Comparison of ENCODE assay signal across 27 mouse cellular contexts in the genomic region with DNA sequence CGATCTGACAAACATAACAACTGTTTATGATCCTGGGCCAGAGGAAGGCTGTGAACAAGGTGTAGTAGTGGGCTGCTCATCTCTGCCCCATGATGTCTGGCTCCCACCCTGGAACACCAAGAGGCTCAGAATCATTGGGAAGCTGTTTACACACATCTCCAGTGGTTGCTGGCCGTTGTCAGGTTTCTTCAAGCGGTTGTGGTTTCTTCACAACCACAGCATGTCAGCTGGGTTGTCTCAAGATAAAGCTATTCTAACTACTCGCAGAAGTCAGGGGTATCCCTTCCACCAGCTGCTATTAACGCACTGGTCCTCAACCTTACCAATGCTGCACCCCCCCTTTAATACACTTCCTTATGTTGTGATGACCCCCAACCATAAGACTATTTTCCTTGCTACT.
"Had no signal": no experiment of that assay in that cellular context is flagged by ENCODE, and none has a peak within 500 bp of the region (broad histone marks: within the 10 kb centered on the region; RNA-seq: fewer than 3 reads in every experiment).

No protein-coding gene starts in this region.

- ATAC-seq: forebrain, embryonic 13.5 days; forebrain, embryonic 14.5 days; forebrain, postnatal 0 days had no signal

- H3K4me1 ChIP-seq: embryonic facial prominence, embryonic 12.5 days; heart, embryonic 10.5 days had no signal

- H3K27me3 ChIP-seq: embryonic facial prominence, embryonic 12.5 days; embryonic facial prominence, embryonic 13.5 days; embryonic facial prominence, embryonic 15.5 days; forebrain, embryonic 13.5 days had no signal

- H3K4me3 ChIP-seq: embryonic facial prominence, embryonic 10.5 days; embryonic facial prominence, embryonic 12.5 days; embryonic facial prominence, embryonic 13.5 days; embryonic facial prominence, embryonic 15.5 days; erythroblast, embryonic 14.5 days; forebrain, embryonic 13.5 days; gastrocnemius, adult 2 months; heart, adult 2 months; heart, embryonic 10.5 days had no signal

- DNase-seq: cerebellum, adult 18-20 months; cerebellum, adult 2 months; cerebellum, adult 8-10 months; cerebellum, adult 9-10 months; cerebellum, adult 9-11 months; cerebellum, postnatal 10 days; cerebellum, postnatal 14 days; cerebellum, postnatal 25 days; cerebellum, postnatal 36 days; embryo, embryonic 11 days; forebrain, postnatal 0 days; gastrocnemius, adult 2 months; gastrocnemius, postnatal 10 days; gastrocnemius, postnatal 14 days; gastrocnemius, postnatal 25 days; gastrocnemius, postnatal 36 days; heart, adult 11 months; heart, adult 18-20 months; heart, adult 2 months had no signal

- H3K27ac ChIP-seq: embryonic facial prominence, embryonic 10.5 days; embryonic facial prominence, embryonic 12.5 days; embryonic facial prominence, embryonic 13.5 days; embryonic facial prominence, embryonic 15.5 days; forebrain, embryonic 13.5 days; gastrocnemius, adult 2 months; heart, adult 2 months; heart, embryonic 10.5 days had no signal

- H3K9ac ChIP-seq: embryonic facial prominence, embryonic 12.5 days; embryonic facial prominence, embryonic 13.5 days; embryonic facial prominence, embryonic 15.5 days; forebrain, embryonic 13.5 days; forebrain, postnatal 0 days had no signal

- H3K9me3 ChIP-seq: embryonic facial prominence, embryonic 10.5 days; embryonic facial prominence, embryonic 12.5 days; embryonic facial prominence, embryonic 13.5 days; embryonic facial prominence, embryonic 15.5 days; forebrain, embryonic 13.5 days; heart, embryonic 10.5 days had no signal

- H3K4me2 ChIP-seq: embryonic facial prominence, embryonic 12.5 days; embryonic facial prominence, embryonic 13.5 days; embryonic facial prominence, embryonic 15.5 days; forebrain, embryonic 13.5 days had no signal

- H3K36me3 ChIP-seq: embryonic facial prominence, embryonic 10.5 days; embryonic facial prominence, embryonic 12.5 days; embryonic facial prominence, embryonic 13.5 days; embryonic facial prominence, embryonic 15.5 days; heart, embryonic 10.5 days had no signal
